Mouse (Mus musculus): Measurements from ENCODE around the gene R3hdm2.

DNA sequence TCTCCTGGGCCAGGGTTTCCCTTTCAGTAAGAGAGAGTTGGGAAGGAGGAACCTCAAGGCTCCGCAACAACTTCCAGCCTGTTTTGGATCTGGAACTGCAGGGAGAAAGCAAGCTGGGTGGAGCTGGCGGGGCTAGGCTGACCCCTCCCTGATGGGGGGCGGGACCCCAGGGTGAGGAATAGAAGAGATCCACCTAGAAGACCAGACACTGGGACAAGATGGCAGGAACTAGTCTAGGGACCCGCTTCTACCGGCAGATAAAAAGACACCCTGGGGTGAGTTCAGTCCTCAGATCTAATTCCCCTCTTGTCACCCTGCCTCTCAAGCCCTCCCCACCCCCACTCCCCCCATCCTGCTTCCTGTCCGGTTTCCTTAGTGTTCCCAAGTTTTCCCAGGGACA lies 134.6 kb downstream of the R3hdm2 start, which contains the start of gene Ndufa4l2:
- TF ChIP-seq CTCF (IDR thresholded peaks at IDR 0.05; ENCODE audit: borderline replicate concordance, insufficient read depth, low read length) (no peak), POLR2A (IDR thresholded peaks at IDR 0.05; ENCODE audit: low read depth, low read length) (no peak)
